Mouse (Mus musculus): ENCODE results near the gene Klra3.
"Not testable (repeated sequence)": the region's sequence is repeated elsewhere in the genome, so short reads cannot be mapped to it uniquely, and the experiment has no call there.

Gene Klra3

GRCm38 (mm10) chr6:130337411-130337810 is at the start of gene Klra3:
Gene Klra3 (minus strand): TSS chr6:130337574.
- DNase-seq: no peak

GRCm38 (mm10) chr6:130386750-130387149 is 49.4 kb upstream of the Klra3 start, which contains the start of gene Klra1:
Gene Klra1 (minus strand): TSS chr6:130386874.
- no peak for DNase-seq

- no peak for DNase-seq
These were observed 48.4 kb upstream of the Klra3 start for GRCm38 (mm10) chr6:130385803-130386202.

GRCm38 (mm10) chr6:130382375-130382774 is 45.0 kb upstream of the Klra3 start:
- no peak for DNase-seq

GRCm38 (mm10) chr6:130345381-130345780 is 8.0 kb upstream of the Klra3 start:
- not testable (repeated sequence) for DNase-seq

- DNase-seq: not testable (repeated sequence)
These were observed 4.6 kb upstream of the Klra3 start for GRCm38 (mm10) chr6:130341973-130342372.

GRCm38 (mm10) chr6:130287984-130288649 is 49.3 kb downstream of the Klra3 start:
- DNase-seq: no peak

GRCm38 (mm10) chr6:130281828-130282227 is 55.5 kb downstream of the Klra3 start, which contains the start of gene Klra10:
Gene Klra10 (minus strand): TSS chr6:130281928.
- not testable (repeated sequence) for DNase-seq

Measured in cerebellum, adult 11-12 months (tissue).